25 mouse cellular contexts compared by ENCODE assay signal in the genomic region with DNA sequence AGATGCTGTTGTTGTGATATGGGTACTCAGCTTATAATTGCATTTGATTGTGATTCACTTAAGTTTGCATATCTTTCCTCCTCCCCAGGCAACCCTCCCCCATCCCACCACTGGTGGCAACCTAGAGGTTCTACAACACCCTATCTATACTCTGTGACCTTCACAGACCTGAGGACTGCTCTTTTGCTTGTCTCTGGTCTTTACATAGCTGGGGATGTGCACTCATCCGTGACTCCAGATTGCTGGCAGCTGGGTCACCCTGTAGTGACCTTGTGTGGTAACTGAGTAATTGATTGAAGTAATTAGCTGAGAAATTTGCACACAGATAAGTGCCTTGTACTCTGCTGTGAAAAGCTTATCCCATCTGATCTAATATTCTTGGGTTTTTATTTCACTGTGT. TPM values are rescaled to one million over a fixed set of nuclear protein-coding genes. Genes with fewer than 3 reads are reported as not detected.
DNase-seq lines count a peak whose midpoint lies in the region; ATAC-seq and TF ChIP-seq lines count a peak whose summit lies in the region.
"Had no signal": no experiment of that assay in that cellular context is flagged by ENCODE, and none has a peak within 500 bp of the region (broad histone marks: within the 10 kb centered on the region; RNA-seq: fewer than 3 reads in every experiment).

No protein-coding gene starts in this region.

- ATAC-seq in hindbrain, embryonic 11.5 days (ENCODE audit: low FRiP score) = peak; percentile 46
- ATAC-seq in hindbrain, embryonic 12.5 days (ENCODE audit: low FRiP score) = no peak; the same call in 1 of the 2 replicates
- ATAC-seq: forebrain, postnatal 0 days; liver, postnatal 0 days; midbrain, embryonic 13.5 days had no signal

- no peaks in the 10 kb centered on the region for H3K36me3 ChIP-seq in hindbrain, embryonic 11.5 days (ENCODE audit: control insufficient read depth, insufficient read depth, low read length)
- H3K36me3 ChIP-seq in hindbrain, embryonic 12.5 days = no peaks in the 10 kb centered on the region
- H3K36me3 ChIP-seq: heart, embryonic 15.5 days; limb, embryonic 15.5 days had no signal

- WGBS in hindbrain, embryonic 11.5 days = 45% methylated on average over 1 of the region's 1 CpGs
- WGBS in hindbrain, embryonic 12.5 days = 40% methylated on average over 1 of the region's 1 CpGs

- TF ChIP-seq CTCF in layer of hippocampus, adult 2 months (conservative IDR thresholded peaks at IDR 0.05) = no peak
- TF ChIP-seq CTCF in gastrocnemius, adult 2 months (IDR thresholded peaks at IDR 0.05) = no peak

- H3K27ac ChIP-seq in hindbrain, embryonic 11.5 days (ENCODE audit: low read depth, low read length) = no peak overlapping the region
- H3K27ac ChIP-seq in hindbrain, embryonic 12.5 days = no peak overlapping the region
- H3K27ac ChIP-seq in layer of hippocampus, adult 2 months = no peak overlapping the region
- H3K27ac ChIP-seq in gastrocnemius, adult 2 months = no peak overlapping the region
- H3K27ac ChIP-seq: heart, embryonic 15.5 days; limb, embryonic 15.5 days; midbrain, embryonic 13.5 days had no signal

- intact Hi-C loops in gastrocnemius, adult 2 months (cut with DNase I) = no loop called here

- no peaks in the 10 kb centered on the region for H3K4me1 ChIP-seq in hindbrain, embryonic 11.5 days (replicated peaks; ENCODE audit: control insufficient read depth, insufficient read depth, low read length)
- H3K4me1 ChIP-seq in hindbrain, embryonic 12.5 days = no peaks in the 10 kb centered on the region
- H3K4me1 ChIP-seq: heart, embryonic 15.5 days; limb, embryonic 15.5 days; midbrain, embryonic 13.5 days had no signal

- H3K9ac ChIP-seq in hindbrain, embryonic 11.5 days (ENCODE audit: low read depth, low read length) = no peak overlapping the region
- no peak overlapping the region for H3K9ac ChIP-seq in hindbrain, embryonic 12.5 days
- H3K9ac ChIP-seq: forebrain, postnatal 0 days; heart, embryonic 15.5 days; limb, embryonic 15.5 days; liver, postnatal 0 days; midbrain, embryonic 13.5 days had no signal

- no peaks in the 10 kb centered on the region for H3K27me3 ChIP-seq in hindbrain, embryonic 11.5 days (ENCODE audit: control insufficient read depth, insufficient read depth, low read length)
- no peaks in the 10 kb centered on the region for H3K27me3 ChIP-seq in hindbrain, embryonic 12.5 days
- H3K27me3 ChIP-seq: heart, embryonic 15.5 days; limb, embryonic 15.5 days; midbrain, embryonic 13.5 days had no signal

- DNase-seq in hindbrain, embryonic 11.5 days (ENCODE audit: low spot score) = peak; percentile 3
- DNase-seq in R1 (ENCODE audit: low read depth, low spot score) = peak; percentile 13
- DNase-seq in kidney, adult 8-10 months = peak; percentile 3
- DNase-seq in mesoderm, embryonic 11.5 days (ENCODE audit: low read depth, low spot score) = peak; percentile 6
- no peak for DNase-seq in layer of hippocampus, adult 2 months (ENCODE audit: low spot score in 2 of 2)
- no peak for DNase-seq in gastrocnemius, adult 2 months
- DNase-seq in cerebellum, adult 8-10 months = no peak
- DNase-seq: cerebellum, postnatal 25 days; forebrain, postnatal 0 days; heart, adult 18-20 months; liver, postnatal 0 days; right cerebral cortex, postnatal 25 days; thymus, postnatal 25 days had no signal

- no peaks in the 10 kb centered on the region for H3K9me3 ChIP-seq in hindbrain, embryonic 11.5 days (ENCODE audit: control insufficient read depth, low read length)
- no peaks in the 10 kb centered on the region for H3K9me3 ChIP-seq in hindbrain, embryonic 12.5 days (replicated peaks)
- H3K9me3 ChIP-seq: heart, embryonic 15.5 days; limb, embryonic 15.5 days; midbrain, embryonic 13.5 days had no signal

- no peak overlapping the region for H3K4me2 ChIP-seq in hindbrain, embryonic 11.5 days (replicated peaks; ENCODE audit: low read depth, low read length)
- H3K4me2 ChIP-seq in hindbrain, embryonic 12.5 days (replicated peaks) = no peak overlapping the region
- H3K4me2 ChIP-seq: heart, embryonic 15.5 days; limb, embryonic 15.5 days; midbrain, embryonic 13.5 days had no signal

- no peak overlapping the region for H3K4me3 ChIP-seq in hindbrain, embryonic 11.5 days (ENCODE audit: low read depth, low read length)
- H3K4me3 ChIP-seq in hindbrain, embryonic 12.5 days = no peak overlapping the region
- no peak overlapping the region for H3K4me3 ChIP-seq in layer of hippocampus, adult 2 months
- H3K4me3 ChIP-seq in gastrocnemius, adult 2 months = no peak overlapping the region
- H3K4me3 ChIP-seq: heart, embryonic 15.5 days; limb, embryonic 15.5 days; midbrain, embryonic 13.5 days; myocyte had no signal

RNA-seq across cellular contexts. Expression of a gene that starts 15.1 kb away (rescaled TPM):
- polyA plus RNA-seq in hindbrain, embryonic 11.5 days (2014; fragmentation: Nextera tagmentation; extraction: Ambion mirVana) = 0.21 and 0.36 TPM in 2 replicates
- 0.25 and 0.53 TPM in 2 replicates for polyA plus RNA-seq in hindbrain, embryonic 12.5 days (2016; fragmentation: Nextera tagmentation; extraction: Ambion mirVana)
- total RNA-seq in layer of hippocampus, adult 2 months (2021) = not detected
- not detected for total RNA-seq in gastrocnemius, adult 2 months (2021)
- total RNA-seq: adrenal gland, adult 18-20 months; forebrain, postnatal 0 days; gastrocnemius, adult 8-10 months; heart, adult 18-20 months; hematopoietic stem cell, adult 5-6 weeks; layer of hippocampus, postnatal 25 days; left cerebral cortex, postnatal 14 days had no signal
- polyA plus RNA-seq: embryonic facial prominence, embryonic 11.5 days; heart, embryonic 15.5 days; liver, postnatal 0 days; myocyte; stomach, embryonic 16.5 days had no signal

Comparison
In these comparisons a context has a peak if more than half of its experiments do, and no peak if none do; other contexts are left out.
1. DNase-seq: peak in hindbrain, embryonic 11.5 days (single experiment), R1 (single experiment), kidney, adult 8-10 months (2 of 2) and mesoderm, embryonic 11.5 days (single experiment); none in layer of hippocampus, adult 2 months (0 of 2), gastrocnemius, adult 2 months (single experiment) and cerebellum, adult 8-10 months (single experiment).